Mouse (Mus musculus): ENCODE data around the gene Creb3l2. TPM values are rescaled to one million over a fixed set of nuclear protein-coding genes. Genes with fewer than 3 reads are reported as not detected.

Creb3l2 gene
- total and polyA plus RNA-seq, 2 experiments from 2014 or later, result 2.2 to 6.3 TPM

GRCm38 (mm10) chr6:37415034-37415433 lies 26.9 kb downstream of the Creb3l2 start:
- Histone ChIP-seq H3K27me3 (ENCODE audit: insufficient read depth, low read length) (no peaks in the 10 kb centered on the region), H3K9me3 (ENCODE audit: low read length) (no peaks in the 10 kb centered on the region), H3K27ac (no peak overlapping the region), H3K36me3 (ENCODE audit: insufficient read depth, low read length) (no peaks in the 10 kb centered on the region), H3K4me2 (ENCODE audit: low read depth, low read length) (no peak overlapping the region), H3K4me3 (ENCODE audit: low read length) (no peak overlapping the region), H3K9ac (replicated peaks; ENCODE audit: low read length) (no peak overlapping the region), H3K4me1 (ENCODE audit: insufficient read depth, low read length) (0 out of 2 replicates have a peak, but pooled peaks cover 3% of the 10 kb centered on the region)
- no peak for TF ChIP-seq CTCF (IDR thresholded peaks at IDR 0.05; ENCODE audit: low read depth)
- DNase-seq (ENCODE audit: low spot score) (no peak), ATAC-seq (no peak)
- WGBS, result 55% methylated on average over 7 of the region's 7 CpGs

- no peak overlapping the region for H3K4me2 ChIP-seq (ENCODE audit: low read depth, low read length)
- 0 out of 2 replicates have a peak, but pooled peaks cover 3% of the 10 kb centered on the region for H3K4me1 ChIP-seq (ENCODE audit: insufficient read depth, low read length)
- no peak overlapping the region for H3K4me3 ChIP-seq (ENCODE audit: low read length)
- no peaks in the 10 kb centered on the region for H3K36me3 ChIP-seq (ENCODE audit: insufficient read depth, low read length)
- H3K27ac ChIP-seq, result no peak overlapping the region
- ATAC-seq (no peak), DNase-seq (ENCODE audit: low spot score) (no peak)
- H3K9ac ChIP-seq (replicated peaks; ENCODE audit: low read length), result no peak overlapping the region
- H3K9me3 ChIP-seq (ENCODE audit: low read length), result no peaks in the 10 kb centered on the region
- H3K27me3 ChIP-seq (ENCODE audit: insufficient read depth, low read length), result no peaks in the 10 kb centered on the region
- 92% methylated on average over 10 of the region's 10 CpGs for WGBS
- no peak for TF ChIP-seq CTCF (IDR thresholded peaks at IDR 0.05; ENCODE audit: low read depth)
Measured at GRCm38 (mm10) chr6:37414576-37414975, 27.4 kb downstream of the Creb3l2 start.

GRCm38 (mm10) chr6:37411696-37412095 lies 30.2 kb downstream of the Creb3l2 start:
- ATAC-seq, result no peak
- TF ChIP-seq CTCF (IDR thresholded peaks at IDR 0.05; ENCODE audit: low read depth), result no peak
- 77% methylated on average over 3 of the region's 3 CpGs for WGBS

GRCm38 (mm10) chr6:37409829-37410228 lies 32.1 kb downstream of the Creb3l2 start:
- ATAC-seq (no peak), DNase-seq (ENCODE audit: low spot score) (no peak)
- Histone ChIP-seq H3K4me1 (ENCODE audit: insufficient read depth, low read length) (no peaks in the 10 kb centered on the region), H3K4me3 (ENCODE audit: low read length) (no peak overlapping the region), H3K36me3 (ENCODE audit: insufficient read depth, low read length) (no peaks in the 10 kb centered on the region), H3K4me2 (ENCODE audit: low read depth, low read length) (no peak overlapping the region), H3K9ac (replicated peaks; ENCODE audit: low read length) (no peak overlapping the region), H3K27me3 (ENCODE audit: insufficient read depth, low read length) (no peaks in the 10 kb centered on the region), H3K27ac (no peak overlapping the region), H3K9me3 (ENCODE audit: low read length) (no peaks in the 10 kb centered on the region)
- WGBS, result 87% methylated on average over 2 of the region's 2 CpGs
- TF ChIP-seq CTCF (IDR thresholded peaks at IDR 0.05; ENCODE audit: low read depth), result no peak

More at GRCm38 (mm10) chr6:37411696-37412095, 30.2 kb downstream of the Creb3l2 start:
- no peak for DNase-seq (ENCODE audit: low spot score)
- Histone ChIP-seq H3K4me1 (ENCODE audit: insufficient read depth, low read length) (0 out of 2 replicates have a peak, but pooled peaks cover 3% of the 10 kb centered on the region), H3K27ac (no peak overlapping the region), H3K27me3 (ENCODE audit: insufficient read depth, low read length) (no peaks in the 10 kb centered on the region), H3K4me3 (ENCODE audit: low read length) (no peak overlapping the region), H3K9ac (replicated peaks; ENCODE audit: low read length) (no peak overlapping the region), H3K36me3 (ENCODE audit: insufficient read depth, low read length) (no peaks in the 10 kb centered on the region), H3K4me2 (ENCODE audit: low read depth, low read length) (no peak overlapping the region), H3K9me3 (ENCODE audit: low read length) (no peaks in the 10 kb centered on the region)

- Histone ChIP-seq H3K27me3 (ENCODE audit: insufficient read depth, low read length) (no peaks in the 10 kb centered on the region), H3K36me3 (ENCODE audit: insufficient read depth, low read length) (no peaks in the 10 kb centered on the region), H3K27ac (no peak overlapping the region), H3K9me3 (ENCODE audit: low read length) (no peaks in the 10 kb centered on the region), H3K4me2 (ENCODE audit: low read depth, low read length) (no peak overlapping the region), H3K4me1 (ENCODE audit: insufficient read depth, low read length) (no peaks in the 10 kb centered on the region), H3K4me3 (ENCODE audit: low read length) (no peak overlapping the region), H3K9ac (replicated peaks; ENCODE audit: low read length) (no peak overlapping the region)
- WGBS, result 93% methylated on average over 3 of the region's 3 CpGs
- TF ChIP-seq CTCF (IDR thresholded peaks at IDR 0.05; ENCODE audit: low read depth), result no peak
- DNase-seq (ENCODE audit: low spot score) (no peak), ATAC-seq (no peak)
Measured at GRCm38 (mm10) chr6:37407876-37408275, 34.1 kb downstream of the Creb3l2 start.

- H3K9ac ChIP-seq (replicated peaks; ENCODE audit: low read length), result no peak overlapping the region
- H3K9me3 ChIP-seq (ENCODE audit: low read length), result no peaks in the 10 kb centered on the region
- H3K27me3 ChIP-seq (ENCODE audit: insufficient read depth, low read length), result no peaks in the 10 kb centered on the region
- H3K27ac ChIP-seq, result no peak overlapping the region
- H3K4me1 ChIP-seq (ENCODE audit: insufficient read depth, low read length), result no peaks in the 10 kb centered on the region
- no peak for DNase-seq (ENCODE audit: low spot score)
- H3K4me3 ChIP-seq (ENCODE audit: low read length), result no peak overlapping the region
- no peaks in the 10 kb centered on the region for H3K36me3 ChIP-seq (ENCODE audit: insufficient read depth, low read length)
- no peak for ATAC-seq
- 90% methylated on average over 6 of the region's 6 CpGs for WGBS
- no peak for TF ChIP-seq CTCF (IDR thresholded peaks at IDR 0.05; ENCODE audit: low read depth)
- H3K4me2 ChIP-seq (ENCODE audit: low read depth, low read length), result no peak overlapping the region
Measured at GRCm38 (mm10) chr6:37406903-37407302, 35.0 kb downstream of the Creb3l2 start.

GRCm38 (mm10) chr6:37406018-37406417 lies 35.9 kb downstream of the Creb3l2 start:
- no peak overlapping the region for H3K27ac ChIP-seq

More at GRCm38 (mm10) chr6:37406018-37406417, 35.9 kb downstream of the Creb3l2 start:
- ATAC-seq (no peak), DNase-seq (ENCODE audit: low spot score) (no peak)
- Histone ChIP-seq H3K4me1 (ENCODE audit: insufficient read depth, low read length) (no peaks in the 10 kb centered on the region), H3K9ac (replicated peaks; ENCODE audit: low read length) (no peak overlapping the region), H3K36me3 (ENCODE audit: insufficient read depth, low read length) (no peaks in the 10 kb centered on the region), H3K27me3 (ENCODE audit: insufficient read depth, low read length) (no peaks in the 10 kb centered on the region), H3K9me3 (ENCODE audit: low read length) (no peaks in the 10 kb centered on the region), H3K4me3 (ENCODE audit: low read length) (no peak overlapping the region), H3K4me2 (ENCODE audit: low read depth, low read length) (no peak overlapping the region)
- no peak for TF ChIP-seq CTCF (IDR thresholded peaks at IDR 0.05; ENCODE audit: low read depth)
- WGBS, result 71% methylated on average over 10 of the region's 10 CpGs

All from hindbrain, postnatal 0 days (tissue).